Mouse (Mus musculus): Measurements from ENCODE around the gene Stam.
"Not testable (repeated sequence)": the region's sequence is repeated elsewhere in the genome, so short reads cannot be mapped to it uniquely, and the experiment has no call there.

Stam gene

DNA sequence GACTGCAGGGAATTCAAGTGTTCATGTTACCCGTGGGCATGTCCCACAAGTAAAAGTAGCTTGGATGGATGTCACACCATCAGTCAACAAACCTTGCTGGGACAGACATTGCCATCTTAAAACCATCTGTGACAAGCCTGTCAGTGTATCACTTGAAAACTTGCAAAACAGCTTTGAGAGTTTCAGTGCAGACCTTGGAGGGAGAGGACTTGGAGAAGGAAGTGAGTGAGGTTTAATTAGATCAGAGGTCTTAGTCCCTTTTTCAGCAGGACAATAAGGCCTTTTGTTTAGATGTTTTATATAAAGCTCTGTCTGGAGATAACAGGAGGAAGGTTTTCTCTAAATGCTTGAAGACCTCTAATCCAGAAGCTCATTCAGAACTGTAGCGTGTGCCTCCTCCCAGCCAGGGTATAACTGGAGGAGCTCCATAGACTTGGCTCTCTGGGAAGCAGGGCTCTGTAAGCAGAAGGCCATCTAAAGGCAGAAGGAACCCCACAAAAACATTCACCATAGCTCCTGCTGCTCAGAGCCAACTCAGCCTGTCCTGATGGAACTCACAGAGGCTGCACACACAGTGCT, 124.5 kb downstream of the Stam start:
- DNase-seq, result not testable (repeated sequence)

Data from kidney, adult 8-10 months (tissue).